16 mouse cellular contexts compared by ENCODE assay signal in genomic region chr5:89223061-89223740, GRCm38 (mm10).
DNase-seq lines count a peak whose midpoint lies in the region; ATAC-seq and TF ChIP-seq lines count a peak whose summit lies in the region.
"Had no signal": no experiment of that assay in that cellular context is flagged by ENCODE, and none has a peak within 500 bp of the region (broad histone marks: within the 10 kb centered on the region; RNA-seq: fewer than 3 reads in every experiment).

No protein-coding gene starts in this region.

- H3K27me3 ChIP-seq in kidney, adult 2 months (replicated peaks; ENCODE audit: control insufficient read depth, insufficient read depth, low read length): no peaks in the 10 kb centered on the region
- peaks cover 13% of the 10 kb centered on the region for H3K27me3 ChIP-seq in limb, embryonic 13.5 days
- no peaks in the 10 kb centered on the region for H3K27me3 ChIP-seq in stomach, postnatal 0 days (ENCODE audit: control insufficient read depth, insufficient read depth, low read length)
- H3K27me3 ChIP-seq: embryonic facial prominence, embryonic 15.5 days; midbrain, embryonic 15.5 days had no signal

- no peak overlapping the region for H3K9ac ChIP-seq in limb, embryonic 13.5 days
- H3K9ac ChIP-seq in stomach, postnatal 0 days (ENCODE audit: low read length): no peak overlapping the region
- H3K9ac ChIP-seq: embryonic facial prominence, embryonic 15.5 days; midbrain, embryonic 15.5 days had no signal

- 27% methylated on average over 10 of the region's 10 CpGs for WGBS in kidney, adult 2 months
- WGBS in limb, embryonic 13.5 days: 17% methylated on average over 10 of the region's 10 CpGs
- 39% methylated on average over 10 of the region's 10 CpGs for WGBS in stomach, postnatal 0 days

- no peak overlapping the region for H3K4me3 ChIP-seq in kidney, adult 2 months (ENCODE audit: insufficient read depth, low read depth, low read length)
- H3K4me3 ChIP-seq in limb, embryonic 13.5 days: peak overlapping the region; percentile 15
- H3K4me3 ChIP-seq in stomach, postnatal 0 days (ENCODE audit: low read depth, low read length): no peak overlapping the region
- H3K4me3 ChIP-seq: embryonic facial prominence, embryonic 15.5 days; heart, adult 2 months; midbrain, embryonic 15.5 days had no signal

- TF ChIP-seq CTCF in kidney, adult 2 months (conservative IDR thresholded peaks at IDR 0.05; ENCODE audit: insufficient read depth, insufficient read length, low read depth, low read length): no peak
- TF ChIP-seq CTCF in stomach, postnatal 0 days (IDR thresholded peaks at IDR 0.05; ENCODE audit: low read depth): no peak

- peak overlapping the region; percentile 48 for H3K4me2 ChIP-seq in limb, embryonic 13.5 days (replicated peaks)
- H3K4me2 ChIP-seq in stomach, postnatal 0 days (replicated peaks; ENCODE audit: low read depth): no peak overlapping the region
- H3K4me2 ChIP-seq: embryonic facial prominence, embryonic 15.5 days; midbrain, embryonic 15.5 days had no signal

- H3K36me3 ChIP-seq in kidney, adult 2 months (ENCODE audit: control insufficient read depth, insufficient read depth, low read length): peaks cover 6% of the 10 kb centered on the region
- peaks cover 3% of the 10 kb centered on the region; the same call in 1 of the 2 replicates for H3K36me3 ChIP-seq in limb, embryonic 13.5 days
- no peaks in the 10 kb centered on the region for H3K36me3 ChIP-seq in stomach, postnatal 0 days (ENCODE audit: control insufficient read depth, insufficient read depth, low read length)
- H3K36me3 ChIP-seq: embryonic facial prominence, embryonic 15.5 days; G1E; midbrain, embryonic 15.5 days had no signal

- no peak overlapping the region; the same call in 1 of the 2 replicates for H3K27ac ChIP-seq in kidney, adult 2 months (ENCODE audit: insufficient read depth, low read depth, low read length)
- H3K27ac ChIP-seq in limb, embryonic 13.5 days: no peak overlapping the region
- no peak overlapping the region for H3K27ac ChIP-seq in stomach, postnatal 0 days (replicated peaks)
- H3K27ac ChIP-seq: embryonic facial prominence, embryonic 15.5 days; heart, adult 2 months; midbrain, embryonic 15.5 days had no signal

- DNase-seq in kidney, adult 2 months: peak; percentile 33
- no peak for DNase-seq in kidney, adult 18-20 months
- DNase-seq in urinary bladder, postnatal 14 days (ENCODE audit: low spot score): peak; percentile 7
- no peak for DNase-seq in urinary bladder, postnatal 25 days (ENCODE audit: low spot score)
- peak; percentile 25 for DNase-seq in stomach, postnatal 0 days (ENCODE audit: low spot score)
- DNase-seq in heart, adult 8-10 months (ENCODE audit: low spot score): no peak
- DNase-seq in cerebellum, adult 11 months: no peak
- DNase-seq: adrenal gland, adult 2 months; gastrocnemius, postnatal 10 days; heart, adult 2 months; heart, postnatal 10 days had no signal

- no peak for TF ChIP-seq POLR2A in kidney, adult 2 months (IDR thresholded peaks at IDR 0.05; ENCODE audit: low read depth, low read length)

- no peaks in the 10 kb centered on the region for H3K9me3 ChIP-seq in limb, embryonic 13.5 days
- H3K9me3 ChIP-seq in stomach, postnatal 0 days (ENCODE audit: control insufficient read depth, low read length): no peaks in the 10 kb centered on the region
- H3K9me3 ChIP-seq: embryonic facial prominence, embryonic 15.5 days; midbrain, embryonic 15.5 days had no signal

- 0 out of 2 replicates have a peak, but pooled peaks have one; percentile 6 for ATAC-seq in limb, embryonic 13.5 days (ENCODE audit: low FRiP score, low read depth)
- peak; percentile 68; the same call in 1 of the 2 replicates for ATAC-seq in stomach, postnatal 0 days (ENCODE audit: low FRiP score, low TSS enrichment)
- ATAC-seq: inflammation-experienced regulatory T-cells, adult 6 months; midbrain, embryonic 15.5 days had no signal

- no peak for TF ChIP-seq EP300 in stomach, postnatal 0 days (optimal IDR thresholded peaks at IDR 0.05)

- peaks cover 24% of the 10 kb centered on the region for H3K4me1 ChIP-seq in kidney, adult 2 months (ENCODE audit: control insufficient read depth, insufficient read depth, low read length)
- H3K4me1 ChIP-seq in limb, embryonic 13.5 days: peaks cover 11% of the 10 kb centered on the region
- no peaks in the 10 kb centered on the region for H3K4me1 ChIP-seq in stomach, postnatal 0 days (replicated peaks; ENCODE audit: control insufficient read depth, insufficient read depth)
- H3K4me1 ChIP-seq: embryonic facial prominence, embryonic 15.5 days; midbrain, embryonic 15.5 days had no signal

Comparison
In these comparisons a context has a peak if more than half of its experiments do, and no peak if none do; other contexts are left out.
1. DNase-seq: peak in kidney, adult 2 months (single experiment), urinary bladder, postnatal 14 days (single experiment) and stomach, postnatal 0 days (single experiment); none in kidney, adult 18-20 months (single experiment), urinary bladder, postnatal 25 days (single experiment), heart, adult 8-10 months (single experiment) and cerebellum, adult 11 months (single experiment).